ENCODE assay signal across 19 mouse cellular contexts in genomic region chr5:66067219-66067618, GRCm38 (mm10).
A peak's percentile ranks its signal among the peaks of the same experiment; 100 is the strongest.
DNase-seq lines count a peak whose midpoint lies in the region; ATAC-seq lines count a peak whose summit lies in the region.
"Had no signal": no experiment of that assay in that cellular context is flagged by ENCODE, and none has a peak within 500 bp of the region (broad histone marks: within the 10 kb centered on the region; RNA-seq: fewer than 3 reads in every experiment).

No protein-coding gene starts in this region.

- H3K4me2 ChIP-seq in heart, embryonic 13.5 days = no peak overlapping the region
- H3K4me2 ChIP-seq in liver, embryonic 16.5 days (ENCODE audit: low read depth, low read length) = peak overlapping the region; percentile 13; the same call in 1 of the 2 replicates
- no peak overlapping the region for H3K4me2 ChIP-seq in liver, embryonic 12.5 days
- H3K4me2 ChIP-seq: embryonic facial prominence, embryonic 12.5 days; midbrain, embryonic 15.5 days; neural tube, embryonic 13.5 days had no signal

- no peak overlapping the region for H3K9ac ChIP-seq in heart, embryonic 13.5 days
- H3K9ac ChIP-seq in liver, embryonic 16.5 days (ENCODE audit: low read depth, low read length) = no peak overlapping the region
- no peak overlapping the region for H3K9ac ChIP-seq in liver, embryonic 12.5 days
- H3K9ac ChIP-seq: embryonic facial prominence, embryonic 12.5 days; midbrain, embryonic 15.5 days; neural tube, embryonic 13.5 days had no signal

- peaks cover 28% of the 10 kb centered on the region for H3K4me1 ChIP-seq in heart, embryonic 13.5 days
- peaks cover 10% of the 10 kb centered on the region; the same call in 1 of the 2 replicates for H3K4me1 ChIP-seq in liver, embryonic 16.5 days (ENCODE audit: control insufficient read depth, low read depth, low read length)
- peaks cover 33% of the 10 kb centered on the region for H3K4me1 ChIP-seq in liver, embryonic 12.5 days
- peaks cover 17% of the 10 kb centered on the region for H3K4me1 ChIP-seq in embryonic facial prominence, embryonic 10.5 days

- ATAC-seq in heart, embryonic 13.5 days (ENCODE audit: extremely low read depth, insufficient number of reproducible peaks, low FRiP score, low TSS enrichment) = no peak
- no peak for ATAC-seq in liver, embryonic 16.5 days (ENCODE audit: low read depth)
- no peak for ATAC-seq in liver, embryonic 12.5 days
- peak; percentile 30 for ATAC-seq in megakaryocyte progenitor cell, adult 5-6 weeks (replicated peaks; ENCODE audit: poor library complexity)
- ATAC-seq: inflammation-experienced regulatory T-cells, adult 6 months; midbrain, embryonic 15.5 days had no signal

- no peak for DNase-seq in heart, adult 18-20 months
- peak; percentile 8 for DNase-seq in brain, adult 2 months (ENCODE audit: low read depth, low spot score)
- DNase-seq in cerebellum, adult 11 months = no peak
- DNase-seq in embryonic facial prominence, embryonic 10.5 days (ENCODE audit: low spot score) = no peak
- DNase-seq: adrenal gland, postnatal 25 days; cerebellum, adult 9-10 months; heart, adult 2 months; lung, postnatal 14 days; thymus, adult 18-20 months had no signal

- no peaks in the 10 kb centered on the region for H3K36me3 ChIP-seq in heart, embryonic 13.5 days
- no peaks in the 10 kb centered on the region for H3K36me3 ChIP-seq in liver, embryonic 16.5 days (ENCODE audit: control insufficient read depth, insufficient read depth)
- H3K36me3 ChIP-seq in liver, embryonic 12.5 days = no peaks in the 10 kb centered on the region
- no peaks in the 10 kb centered on the region for H3K36me3 ChIP-seq in embryonic facial prominence, embryonic 10.5 days (replicated peaks)
- H3K36me3 ChIP-seq: embryonic facial prominence, embryonic 12.5 days; hindbrain, embryonic 10.5 days; midbrain, embryonic 15.5 days; neural tube, embryonic 13.5 days had no signal

- 44% methylated on average over 7 of the region's 7 CpGs for WGBS in heart, embryonic 13.5 days
- WGBS in liver, embryonic 16.5 days (ENCODE audit: insufficient replicate concordance) = 10% methylated on average over 7 of the region's 7 CpGs
- WGBS in liver, embryonic 12.5 days (ENCODE audit: insufficient replicate concordance) = 36% methylated on average over 7 of the region's 7 CpGs
- WGBS in embryonic facial prominence, embryonic 10.5 days = 71% methylated on average over 7 of the region's 7 CpGs

- no peaks in the 10 kb centered on the region for H3K9me3 ChIP-seq in heart, embryonic 13.5 days
- H3K9me3 ChIP-seq in liver, embryonic 16.5 days (replicated peaks; ENCODE audit: control insufficient read depth, low read length) = no peaks in the 10 kb centered on the region
- H3K9me3 ChIP-seq in liver, embryonic 12.5 days (replicated peaks) = no peaks in the 10 kb centered on the region
- H3K9me3 ChIP-seq in embryonic facial prominence, embryonic 10.5 days = no peaks in the 10 kb centered on the region
- H3K9me3 ChIP-seq: embryonic facial prominence, embryonic 12.5 days; hindbrain, embryonic 10.5 days; midbrain, embryonic 15.5 days; neural tube, embryonic 13.5 days had no signal

- H3K27me3 ChIP-seq in heart, embryonic 13.5 days (replicated peaks) = no peaks in the 10 kb centered on the region
- no peaks in the 10 kb centered on the region for H3K27me3 ChIP-seq in liver, embryonic 16.5 days (ENCODE audit: control insufficient read depth, insufficient read depth, low read depth, low read length)
- H3K27me3 ChIP-seq in liver, embryonic 12.5 days (replicated peaks) = no peaks in the 10 kb centered on the region
- H3K27me3 ChIP-seq in embryonic facial prominence, embryonic 10.5 days (replicated peaks; ENCODE audit: low read depth, poor library complexity, severe bottlenecking) = peaks cover 18% of the 10 kb centered on the region
- H3K27me3 ChIP-seq: embryonic facial prominence, embryonic 12.5 days; midbrain, embryonic 15.5 days had no signal

- 0 out of 2 replicates have a peak overlapping the region, but pooled peaks have one; percentile 21 for H3K27ac ChIP-seq in heart, embryonic 13.5 days (replicated peaks)
- H3K27ac ChIP-seq in liver, embryonic 16.5 days (ENCODE audit: low read length) = 0 out of 2 replicates have a peak overlapping the region, but pooled peaks have one; percentile 15
- H3K27ac ChIP-seq in liver, embryonic 12.5 days = no peak overlapping the region
- H3K27ac ChIP-seq in embryonic facial prominence, embryonic 10.5 days (replicated peaks) = no peak overlapping the region
- H3K27ac ChIP-seq: embryonic facial prominence, embryonic 12.5 days; heart, adult 2 months; hindbrain, embryonic 10.5 days; left cerebral cortex, adult 2 months; midbrain, embryonic 15.5 days; neural tube, embryonic 13.5 days had no signal

- H3K4me3 ChIP-seq in heart, embryonic 13.5 days = no peak overlapping the region
- no peak overlapping the region for H3K4me3 ChIP-seq in liver, embryonic 16.5 days (ENCODE audit: low read depth, low read length)
- H3K4me3 ChIP-seq in liver, embryonic 12.5 days = no peak overlapping the region
- no peak overlapping the region for H3K4me3 ChIP-seq in embryonic facial prominence, embryonic 10.5 days
- H3K4me3 ChIP-seq: embryonic facial prominence, embryonic 12.5 days; heart, adult 2 months; hindbrain, embryonic 10.5 days; left cerebral cortex, adult 2 months; midbrain, embryonic 15.5 days; neural tube, embryonic 13.5 days had no signal

Comparison
In these comparisons a context has a peak if more than half of its experiments do, and no peak if none do; other contexts are left out.
1. H3K27ac ChIP-seq: peak in heart, embryonic 13.5 days (single experiment) and liver, embryonic 16.5 days (single experiment); none in liver, embryonic 12.5 days (single experiment) and embryonic facial prominence, embryonic 10.5 days (single experiment).